Mouse (Mus musculus) C2C12 (cell line): ENCODE results near the gene Rps6ka5. TPM values are rescaled to one million over a fixed set of nuclear protein-coding genes. Genes with fewer than 3 reads are reported as not detected.

ENCODE experiments used
- H3K27me3 ChIP-seq: one replicate; pipeline ENCODE4 v1.6.1; 2011; ENCODE audit not compliant: control insufficient read depth, insufficient read depth, insufficient read length
- H3K36me3 ChIP-seq: one replicate; pipeline ENCODE4 v1.6.1; 2011; ENCODE audit not compliant: control insufficient read depth, insufficient read depth
- H3K4me3 ChIP-seq: one replicate; pipeline ENCODE4 v1.5.1; 2011; ENCODE audit warnings: mild to moderate bottlenecking, control low read depth; ENCODE audit not compliant: poor library complexity, insufficient read depth, severe bottlenecking
- H3K79me2 ChIP-seq: one replicate; pipeline ENCODE4 v1.6.1; 2011; ENCODE audit not compliant: control insufficient read depth, insufficient read depth
- H3K79me3 ChIP-seq: one replicate; pipeline ENCODE4 v1.6.1; 2011; ENCODE audit warnings: low read depth, control low read depth
- H3ac ChIP-seq: one replicate; pipeline ENCODE3; 2011; ENCODE audit warnings: low read depth; ENCODE audit not compliant: control insufficient read depth, insufficient read length
- CEBPB ChIP-seq: IDR thresholded peaks from one replicate; pipeline ENCODE4 v1.6.1; 2011; ENCODE audit warnings: low read depth, mild to moderate bottlenecking, control low read depth, moderate library complexity
- CTCF ChIP-seq: IDR thresholded peaks from one replicate; pipeline ENCODE4 v1.5.1; 2011; ENCODE audit not compliant: control insufficient read depth, insufficient read depth, insufficient read length
- FOSL1 ChIP-seq: IDR thresholded peaks from one replicate; pipeline ENCODE4 v1.8.0; 2011; ENCODE audit warnings: mild to moderate bottlenecking, low read length; ENCODE audit not compliant: poor library complexity, insufficient read depth, severe bottlenecking
- MAX ChIP-seq: IDR thresholded peaks from one replicate; pipeline ENCODE4 v1.6.1; 2011; ENCODE audit warnings: mild to moderate bottlenecking, control low read depth
- MYOD1 ChIP-seq: IDR thresholded peaks from one replicate; pipeline ENCODE4 v1.6.1; 2011; ENCODE audit warnings: low read depth; ENCODE audit not compliant: control insufficient read depth, insufficient read length
- MYOG ChIP-seq: IDR thresholded peaks from one replicate; pipeline ENCODE4 v1.6.1; 2011; ENCODE audit not compliant: control insufficient read depth, insufficient read length; ENCODE audit errors: extremely low read depth
- USF1 ChIP-seq: IDR thresholded peaks from one replicate; pipeline ENCODE4 v1.6.1; 2011; ENCODE audit warnings: low read depth, mild to moderate bottlenecking, control low read depth, moderate library complexity
- polyA plus RNA-seq: library from polyadenylated mRNA; unstranded; fragments of >200 nt; fragmentation: generic; extraction: Trizol; gene quantifications from one replicate; pipeline ENCODE4 v1.2.1, GENCODE M21; 2012; ENCODE audit warnings: missing spikeins

Rps6ka5 gene
- polyA plus RNA-seq, 1 experiment: 0.92 TPM

GRCm38 (mm10) chr12:100770765-100771164 is 44.0 kb upstream of the Rps6ka5 start:
- Histone ChIP-seq H3K4me3 (no peak overlapping the region), H3K79me3 (no peaks in the 10 kb centered on the region), H3K36me3 (no peaks in the 10 kb centered on the region), H3K27me3 (no peaks in the 10 kb centered on the region), H3ac (no peak overlapping the region), H3K79me2 (no peaks in the 10 kb centered on the region)
- TF ChIP-seq MYOD1 (no peak), FOSL1 (no peak), USF1 (no peak), MAX (no peak)

GRCm38 (mm10) chr12:100769871-100770270 is 43.1 kb upstream of the Rps6ka5 start:
- no peak overlapping the region for H3ac ChIP-seq
- no peaks in the 10 kb centered on the region for H3K79me2 ChIP-seq
- TF ChIP-seq MAX: no peak
- TF ChIP-seq USF1: no peak
- TF ChIP-seq MYOD1: no peak
- no peak for TF ChIP-seq MYOG
- TF ChIP-seq CEBPB: no peak
- TF ChIP-seq CTCF: no peak
- TF ChIP-seq FOSL1: no peak
- H3K4me3 ChIP-seq: no peak overlapping the region
- H3K36me3 ChIP-seq: no peaks in the 10 kb centered on the region
- no peaks in the 10 kb centered on the region for H3K27me3 ChIP-seq
- H3K79me3 ChIP-seq: no peaks in the 10 kb centered on the region

GRCm38 (mm10) chr12:100764329-100765018 is 37.7 kb upstream of the Rps6ka5 start:
- Histone ChIP-seq H3K27me3 (no peaks in the 10 kb centered on the region), H3K36me3 (no peaks in the 10 kb centered on the region), H3ac (no peak overlapping the region), H3K79me2 (no peaks in the 10 kb centered on the region), H3K79me3 (no peaks in the 10 kb centered on the region), H3K4me3 (no peak overlapping the region)
- TF ChIP-seq FOSL1 (no peak), MYOG (no peak), USF1 (no peak), MYOD1 (no peak), CTCF (no peak), MAX (no peak), CEBPB (no peak)

- no peaks in the 10 kb centered on the region for H3K36me3 ChIP-seq
- H3K79me3 ChIP-seq: no peaks in the 10 kb centered on the region
- no peaks in the 10 kb centered on the region for H3K79me2 ChIP-seq
- H3K4me3 ChIP-seq: no peak overlapping the region
- no peaks in the 10 kb centered on the region for H3K27me3 ChIP-seq
- TF ChIP-seq MYOG (no peak), MYOD1 (no peak), USF1 (no peak), FOSL1 (no peak), MAX (no peak), CTCF (no peak), CEBPB (no peak)
- no peak overlapping the region for H3ac ChIP-seq
These were observed 36.1 kb upstream of the Rps6ka5 start for GRCm38 (mm10) chr12:100762663-100763425.

GRCm38 (mm10) chr12:100757427-100757826 is 30.6 kb upstream of the Rps6ka5 start:
- H3K79me3 ChIP-seq: no peaks in the 10 kb centered on the region
- no peak overlapping the region for H3ac ChIP-seq
- H3K79me2 ChIP-seq: no peaks in the 10 kb centered on the region
- no peaks in the 10 kb centered on the region for H3K27me3 ChIP-seq
- no peak overlapping the region for H3K4me3 ChIP-seq
- H3K36me3 ChIP-seq: no peaks in the 10 kb centered on the region
- no peak for TF ChIP-seq MYOD1

- Histone ChIP-seq H3K27me3 (no peaks in the 10 kb centered on the region), H3K36me3 (no peaks in the 10 kb centered on the region), H3K79me2 (no peaks in the 10 kb centered on the region), H3ac (no peak overlapping the region), H3K4me3 (no peak overlapping the region), H3K79me3 (no peaks in the 10 kb centered on the region)
- TF ChIP-seq CTCF (no peak), CEBPB (no peak), MYOG (no peak), FOSL1 (no peak), USF1 (no peak), MYOD1 (no peak), MAX (no peak)
These were observed 26.9 kb upstream of the Rps6ka5 start for GRCm38 (mm10) chr12:100753716-100754115.
